ENCODE assay signal across 7 mouse cellular contexts in genomic region chr17:9774740-9775629, GRCm38 (mm10).
DNase-seq lines count a peak whose midpoint lies in the region; ATAC-seq lines count a peak whose summit lies in the region.

No protein-coding gene starts in this region.

- H3K36me3 ChIP-seq in forebrain, embryonic 11.5 days (ENCODE audit: control insufficient read depth, insufficient read depth, low read length) = no peaks in the 10 kb centered on the region
- no peaks in the 10 kb centered on the region for H3K36me3 ChIP-seq in hindbrain, embryonic 15.5 days
- no peaks in the 10 kb centered on the region for H3K36me3 ChIP-seq in neural tube, embryonic 14.5 days (ENCODE audit: control insufficient read depth, insufficient read depth, low read length)

- H3K4me1 ChIP-seq in forebrain, embryonic 11.5 days (replicated peaks; ENCODE audit: control insufficient read depth, insufficient read depth, low read length) = peaks cover 14% of the 10 kb centered on the region
- peaks cover 24% of the 10 kb centered on the region for H3K4me1 ChIP-seq in hindbrain, embryonic 15.5 days (replicated peaks)
- H3K4me1 ChIP-seq in neural tube, embryonic 14.5 days (ENCODE audit: control insufficient read depth, insufficient read depth, low read length) = no peaks in the 10 kb centered on the region

- no peak overlapping the region for H3K4me2 ChIP-seq in forebrain, embryonic 11.5 days (ENCODE audit: low read depth, low read length, severe bottlenecking)
- no peak overlapping the region for H3K4me2 ChIP-seq in hindbrain, embryonic 15.5 days
- H3K4me2 ChIP-seq in neural tube, embryonic 14.5 days (ENCODE audit: low read depth, low read length) = no peak overlapping the region

- H3K4me3 ChIP-seq in forebrain, embryonic 11.5 days (ENCODE audit: low read depth, low read length) = no peak overlapping the region
- H3K4me3 ChIP-seq in hindbrain, embryonic 15.5 days = no peak overlapping the region
- H3K4me3 ChIP-seq in neural tube, embryonic 14.5 days (ENCODE audit: low read depth, low read length) = no peak overlapping the region

- H3K9ac ChIP-seq in forebrain, embryonic 11.5 days (ENCODE audit: low read length) = no peak overlapping the region; the same call in 1 of the 2 replicates
- no peak overlapping the region for H3K9ac ChIP-seq in hindbrain, embryonic 15.5 days
- no peak overlapping the region for H3K9ac ChIP-seq in neural tube, embryonic 14.5 days (replicated peaks; ENCODE audit: low read depth, low read length)

- peak overlapping the region; percentile 90 for H3K27ac ChIP-seq in forebrain, embryonic 11.5 days (ENCODE audit: low read depth, low read length)
- peak overlapping the region; percentile 85 for H3K27ac ChIP-seq in hindbrain, embryonic 15.5 days (replicated peaks)
- peak overlapping the region; percentile 67 for H3K27ac ChIP-seq in neural tube, embryonic 14.5 days (ENCODE audit: low read depth, low read length)

- no peaks in the 10 kb centered on the region for H3K27me3 ChIP-seq in forebrain, embryonic 11.5 days (ENCODE audit: control insufficient read depth, insufficient read depth, low read length)
- H3K27me3 ChIP-seq in hindbrain, embryonic 15.5 days = no peaks in the 10 kb centered on the region
- no peaks in the 10 kb centered on the region for H3K27me3 ChIP-seq in neural tube, embryonic 14.5 days (ENCODE audit: control insufficient read depth, insufficient read depth, low read length)

- 0 out of 2 replicates have a peak, but pooled peaks have one; percentile 9 for ATAC-seq in forebrain, embryonic 11.5 days (replicated peaks; ENCODE audit: low FRiP score)
- peak; percentile 39; the same call in 1 of the 2 replicates for ATAC-seq in hindbrain, embryonic 15.5 days (ENCODE audit: low FRiP score, low read depth)
- ATAC-seq in neural tube, embryonic 14.5 days (ENCODE audit: low read depth) = no peak; the same call in none of the 2 replicates
- no peak for ATAC-seq in inflammation-experienced regulatory T-cells, adult 6 months
- ATAC-seq in megakaryocyte-erythroid progenitor cell, adult 5-6 weeks (replicated peaks; ENCODE audit: low FRiP score, low TSS enrichment, poor library complexity, severe bottlenecking) = no peak

- H3K9me3 ChIP-seq in forebrain, embryonic 11.5 days (ENCODE audit: control insufficient read depth, low read length) = no peaks in the 10 kb centered on the region
- H3K9me3 ChIP-seq in hindbrain, embryonic 15.5 days = no peaks in the 10 kb centered on the region
- no peaks in the 10 kb centered on the region for H3K9me3 ChIP-seq in neural tube, embryonic 14.5 days (ENCODE audit: control insufficient read depth, low read length)

- WGBS in forebrain, embryonic 11.5 days = 65% methylated on average over 11 of the region's 11 CpGs
- 48% methylated on average over 11 of the region's 11 CpGs for WGBS in hindbrain, embryonic 15.5 days
- 35% methylated on average over 11 of the region's 11 CpGs for WGBS in neural tube, embryonic 14.5 days

- DNase-seq in kidney, postnatal 10 days = peak; percentile 26
- DNase-seq in kidney, adult 11 months = no peak
- no peak for DNase-seq in forebrain, embryonic 11.5 days (ENCODE audit: low spot score)

Comparison
In these comparisons a context has a peak if more than half of its experiments do, and no peak if none do; other contexts are left out.
1. ATAC-seq: peak in forebrain, embryonic 11.5 days (single experiment) and hindbrain, embryonic 15.5 days (single experiment); none in neural tube, embryonic 14.5 days (single experiment), inflammation-experienced regulatory T-cells, adult 6 months (single experiment) and megakaryocyte-erythroid progenitor cell, adult 5-6 weeks (single experiment).
2. Peak in every context shown above with its lines, with median percentiles within 50 percentile points of each other: H3K27ac ChIP-seq.